Mouse (Mus musculus) midbrain, embryonic 11.5 days (tissue): ENCODE data around the gene Bace2. TPM values are rescaled to one million over a fixed set of nuclear protein-coding genes. Genes with fewer than 3 reads are reported as not detected.

ENCODE experiments used
- ATAC-seq: fragments of 200-750 bp; cut with Nextera tagmentation; 2 replicates; pipeline ENCODE4 v1.8.0; 2017; ENCODE audit warnings: moderate TSS enrichment, moderate library complexity; ENCODE audit not compliant: low FRiP score
- DNase-seq: peaks from one replicate; pipeline ENCODE4 v3.0.0; 2015; ENCODE audit warnings: low spot score; ENCODE audit errors: missing footprints
- H3K27ac ChIP-seq: fragments of 300-500 bp; sonication (generic); 2 replicates; pipeline ENCODE4 v1.5.1; 2014; ENCODE audit warnings: low read depth, low read length
- H3K27me3 ChIP-seq: fragments of 300-500 bp; sonication (generic); 2 replicates; pipeline ENCODE4 v1.6.1; 2014; ENCODE audit warnings: mild to moderate bottlenecking, low read length, moderate library complexity, mixed read lengths; ENCODE audit not compliant: control insufficient read depth, insufficient read depth
- H3K36me3 ChIP-seq: fragments of 300-500 bp; sonication (generic); 2 replicates; pipeline ENCODE4 v1.6.1; 2014; ENCODE audit warnings: mild to moderate bottlenecking, low read length, moderate library complexity, mixed read lengths; ENCODE audit not compliant: control insufficient read depth, insufficient read depth
- H3K4me1 ChIP-seq: fragments of 300-500 bp; sonication (generic); 2 replicates; pipeline ENCODE4 v1.6.1; 2014; ENCODE audit warnings: low read length; ENCODE audit not compliant: control insufficient read depth, insufficient read depth
- H3K4me2 ChIP-seq: fragments of 300-500 bp; sonication (generic); 2 replicates; pipeline ENCODE4 v1.6.1; 2014; ENCODE audit warnings: mild to moderate bottlenecking, moderate library complexity
- H3K4me3 ChIP-seq: fragments of 300-500 bp; sonication (generic); 2 replicates; pipeline ENCODE4 v1.5.1; 2014; ENCODE audit warnings: low read depth, low read length
- H3K9ac ChIP-seq: fragments of 300-500 bp; sonication (generic); 2 replicates; pipeline ENCODE4 v1.6.1; 2014; ENCODE audit warnings: low read length
- H3K9me3 ChIP-seq: fragments of 300-500 bp; sonication (generic); 2 replicates; pipeline ENCODE4 v1.6.1; 2016; ENCODE audit warnings: low read length; ENCODE audit not compliant: control insufficient read depth
- WGBS: fragments of 180-500 bp; shearing (Covaris S2); extraction: QIAGEN DNeasy Blood & Tissue Kit; methylation state at CpG from one replicate; pipeline ENCODE4 v1.1.7; 2014; 5-methylcytosine and 5-hydroxymethylcytosine counted together
- polyA plus RNA-seq: library from polyadenylated mRNA; unstranded; fragments of >200 nt; fragmentation: Nextera tagmentation; extraction: Ambion mirVana; gene quantifications from 2 replicates; pipeline ENCODE4 v1.2.1, GENCODE M21; 2014

The Bace2 gene
- polyA plus RNA-seq, 1 experiment from 2014 or later = 2.3 TPM

- H3K4me3 ChIP-seq = no peak overlapping the region
- H3K9ac ChIP-seq = no peak overlapping the region
- ATAC-seq (no peak), DNase-seq (no peak)
- H3K4me1 ChIP-seq = no peaks in the 10 kb centered on the region
- H3K36me3 ChIP-seq = no peaks in the 10 kb centered on the region
- no peaks in the 10 kb centered on the region for H3K9me3 ChIP-seq
- 80% methylated on average over 1 of the region's 1 CpGs for WGBS
- H3K27me3 ChIP-seq = no peaks in the 10 kb centered on the region
- no peak overlapping the region for H3K4me2 ChIP-seq
- no peak overlapping the region for H3K27ac ChIP-seq
Observed at GRCm38 (mm10) chr16:97476524-97476923, 120.0 kb downstream of the Bace2 start.

DNA sequence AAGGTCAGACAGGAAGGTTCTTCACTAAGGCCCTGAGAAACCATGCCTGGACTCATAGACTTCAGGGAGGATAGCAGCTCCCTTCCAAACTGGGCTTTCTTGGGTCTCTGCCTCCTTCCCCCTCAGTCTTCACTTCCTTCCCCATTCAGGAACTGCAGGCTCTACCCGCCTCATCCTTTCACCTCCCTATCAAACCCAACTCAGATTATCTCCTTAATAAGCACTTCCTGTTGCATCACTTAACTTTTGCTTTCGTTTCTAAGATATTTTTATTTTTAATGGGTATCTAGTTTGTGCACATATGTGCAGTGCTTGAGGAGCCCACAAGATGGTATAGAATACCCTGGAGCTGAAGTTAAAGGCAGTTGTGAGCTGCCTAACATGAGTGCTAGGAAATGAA is 122.1 kb downstream of the Bace2 start:
- ATAC-seq (no peak), DNase-seq (no peak)

DNA sequence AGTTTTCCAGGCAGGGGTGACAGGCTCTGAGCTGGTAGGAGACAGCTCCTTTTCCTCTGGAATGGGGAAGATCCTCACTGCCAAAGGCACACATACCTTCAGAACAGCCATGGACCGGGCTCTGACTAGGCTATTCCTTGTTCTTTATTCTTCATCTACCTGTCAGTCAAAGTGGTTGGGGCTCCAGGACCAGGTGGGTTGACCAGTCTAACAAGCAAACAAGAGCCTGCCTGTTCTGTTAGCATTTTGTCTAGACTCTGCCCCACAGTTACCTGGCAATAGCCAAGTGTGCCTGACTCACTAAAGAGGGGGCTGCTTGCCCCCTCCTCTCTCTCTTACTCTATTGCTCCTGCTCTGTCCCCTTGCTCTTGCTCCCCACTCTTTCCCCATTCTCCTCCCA is 135.8 kb downstream of the Bace2 start:
- Histone ChIP-seq H3K4me2 (no peak overlapping the region), H3K27ac (no peak overlapping the region), H3K4me1 (no peaks in the 10 kb centered on the region), H3K36me3 (no peaks in the 10 kb centered on the region), H3K4me3 (no peak overlapping the region), H3K27me3 (no peaks in the 10 kb centered on the region), H3K9me3 (no peaks in the 10 kb centered on the region), H3K9ac (no peak overlapping the region)
- 95% methylated on average over 1 of the region's 1 CpGs for WGBS
- ATAC-seq = no peak
- no peak for DNase-seq

More for the DNA sequence above, 122.1 kb downstream of the Bace2 start:
- no peaks in the 10 kb centered on the region for H3K4me1 ChIP-seq
- H3K9ac ChIP-seq = no peak overlapping the region
- no peak overlapping the region for H3K27ac ChIP-seq
- no peaks in the 10 kb centered on the region for H3K9me3 ChIP-seq
- H3K36me3 ChIP-seq = no peaks in the 10 kb centered on the region
- no peaks in the 10 kb centered on the region for H3K27me3 ChIP-seq
- no peak overlapping the region for H3K4me2 ChIP-seq
- WGBS = 78% methylated on average over 2 of the region's 2 CpGs
- no peak overlapping the region for H3K4me3 ChIP-seq

Other genes with a start within 250 kb of the Bace2 start
- 2.9 and 3.2 TPM in 2 replicates for gene Dscam, start 186.0 kb upstream of the Bace2 start, polyA plus RNA-seq
- gene Mx1, start 106.2 kb downstream of the Bace2 start, polyA plus RNA-seq = 0.04 TPM in 1 of 2 replicates, not detected in the other
- not detected in 2 replicates for gene Fam3b, start 158.1 kb downstream of the Bace2 start, polyA plus RNA-seq